Mouse (Mus musculus): ENCODE measurements around the gene Asb18.

The Asb18 gene

DNA sequence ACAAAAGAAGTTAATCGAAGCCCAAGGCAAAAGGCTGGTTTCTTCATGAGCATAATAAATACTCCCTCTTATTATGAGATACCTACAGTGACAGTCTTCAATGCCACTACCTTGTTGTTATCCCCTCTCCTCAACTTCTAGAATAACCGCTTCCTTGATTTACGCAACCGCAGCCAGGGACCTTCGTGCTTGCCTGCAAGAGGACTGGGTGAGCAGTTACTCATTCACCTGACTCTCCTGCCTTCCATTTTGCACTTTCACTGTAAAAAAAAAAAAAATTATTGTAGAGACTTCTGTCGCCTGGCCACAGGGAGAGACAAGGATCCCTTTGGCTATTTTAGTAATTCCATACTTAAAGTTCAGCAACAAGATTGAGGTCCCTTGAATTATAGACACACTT is 81.4 kb downstream of the Asb18 start:
- no peak for DNase-seq (ENCODE audit: low spot score)

DNA sequence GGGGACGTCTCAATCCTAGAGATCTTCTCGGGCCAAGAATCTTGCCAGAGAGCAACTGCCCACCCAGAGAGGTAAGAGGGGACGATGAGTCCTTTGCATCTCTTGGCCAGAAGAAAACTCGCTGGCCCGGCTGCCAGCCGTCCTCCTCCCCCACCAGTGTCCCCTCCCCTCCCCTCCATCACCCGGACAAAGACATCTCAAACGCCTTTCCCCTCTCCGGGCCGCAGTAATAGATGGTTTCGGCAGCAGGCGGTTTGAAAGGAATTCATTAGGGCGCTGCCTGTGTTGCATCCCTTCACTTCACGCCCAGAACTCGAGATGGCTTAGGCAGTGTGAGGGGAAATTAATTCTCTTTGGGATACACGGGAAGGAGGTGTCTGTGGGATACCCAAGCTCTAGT is 81.8 kb downstream of the Asb18 start:
- DNase-seq (ENCODE audit: low spot score), result no peak

DNA sequence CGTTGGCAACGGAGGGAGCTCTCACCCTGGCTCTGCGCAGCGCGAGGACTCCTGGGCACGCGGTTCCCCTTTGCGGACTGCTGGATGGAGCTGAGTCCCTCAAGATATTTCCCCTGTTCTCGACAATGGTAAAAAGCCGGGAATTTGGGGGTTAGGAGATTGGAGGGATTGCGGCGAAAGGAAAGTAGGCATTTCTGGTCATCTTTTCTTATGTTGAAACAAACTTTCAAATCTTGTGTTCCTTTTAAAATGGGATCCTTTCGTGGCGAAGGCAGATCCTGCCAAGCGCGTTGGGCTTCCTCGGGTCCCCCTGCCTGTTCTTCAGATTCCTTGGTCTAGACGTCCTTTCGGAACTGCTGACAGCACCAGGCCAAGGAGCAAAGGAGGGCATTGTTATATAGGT is 82.4 kb downstream of the Asb18 start:
- DNase-seq (ENCODE audit: low spot score), result no peak

DNA sequence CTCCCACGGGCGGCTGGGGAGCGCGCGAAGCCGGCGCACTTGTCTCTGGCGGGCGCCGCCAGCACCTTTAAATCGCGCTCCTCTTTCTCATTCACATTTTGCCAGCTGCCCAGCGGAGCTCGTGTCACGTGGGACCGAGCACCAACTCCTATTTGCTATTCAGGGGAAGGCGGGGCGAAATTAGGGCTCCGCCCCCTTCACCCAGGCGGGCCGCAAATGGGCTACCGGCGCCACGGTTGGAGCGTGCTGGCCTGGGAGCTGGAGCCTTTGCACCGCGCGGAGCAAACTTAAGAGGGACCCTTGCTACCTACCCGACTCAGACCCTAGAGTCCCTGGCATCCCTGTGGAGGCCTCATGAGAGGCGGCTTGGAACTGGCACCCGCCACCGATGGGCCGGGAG is 83.3 kb downstream of the Asb18 start, which contains the start of gene Gbx2:
Gbx2 (minus strand) TSS at position 60 of the 400 bp plus-strand sequence.
- no peak for DNase-seq (ENCODE audit: low spot score)

DNA sequence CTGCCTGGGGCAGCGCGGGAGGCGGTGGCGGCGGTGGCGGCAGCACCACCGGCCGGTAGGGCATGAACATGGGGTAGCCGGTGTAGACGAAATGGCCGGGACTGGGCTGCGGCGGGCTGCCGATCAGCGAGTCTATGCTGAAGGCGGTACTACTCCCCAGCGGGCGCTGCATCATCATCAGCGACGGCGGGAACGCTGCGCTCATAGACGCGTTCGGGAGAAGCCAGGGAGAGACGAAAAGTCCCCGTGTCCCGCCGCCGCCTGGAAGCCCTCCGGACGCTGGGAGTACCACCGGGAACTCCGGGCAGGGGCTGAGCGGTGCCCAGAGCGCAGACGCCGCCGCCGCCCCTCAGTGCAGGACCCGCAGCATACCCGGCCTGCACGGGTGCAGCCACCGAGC is 83.9 kb downstream of the Asb18 start:
- DNase-seq (ENCODE audit: low spot score), result no peak

DNA sequence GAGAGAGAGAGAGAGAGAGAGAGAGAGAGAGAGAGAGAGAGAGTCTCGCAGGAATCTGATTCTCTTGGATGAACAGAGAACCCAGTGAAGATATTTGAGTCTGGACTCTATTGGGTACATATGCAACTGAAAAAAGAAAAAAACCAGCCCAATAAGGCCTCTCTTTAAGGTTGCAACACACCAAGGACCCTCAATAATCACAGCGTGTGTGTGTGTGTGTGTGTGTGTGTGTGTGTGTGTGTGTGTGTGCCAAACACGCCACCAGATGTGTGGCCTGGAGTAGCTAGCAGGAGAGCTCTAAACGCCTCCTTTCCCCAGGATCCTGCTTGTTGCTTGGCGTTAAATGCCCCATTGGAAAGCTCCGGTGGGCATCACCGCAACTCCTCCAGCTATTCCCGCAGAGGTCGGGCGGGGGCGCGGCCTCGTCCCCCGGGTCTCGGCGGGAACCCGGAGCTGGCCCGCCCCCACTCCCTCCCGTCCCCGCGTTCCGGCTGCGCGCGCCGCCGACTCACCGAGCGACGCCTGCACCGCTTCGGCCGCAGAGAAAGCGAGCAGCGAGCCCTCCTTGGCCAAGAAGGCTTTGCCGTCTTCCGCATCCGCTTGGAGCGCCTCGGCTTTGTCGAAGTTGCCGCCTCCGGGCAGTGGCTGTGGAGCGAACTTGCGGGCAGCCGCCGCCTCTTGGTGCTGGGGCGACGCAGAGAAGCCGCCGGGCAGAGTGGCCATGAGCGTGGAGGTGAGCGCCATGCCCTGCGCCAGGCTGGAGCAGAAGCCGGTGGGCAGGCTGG is 84.6 kb downstream of the Asb18 start:
- no peak for DNase-seq (ENCODE audit: low spot score)

DNA sequence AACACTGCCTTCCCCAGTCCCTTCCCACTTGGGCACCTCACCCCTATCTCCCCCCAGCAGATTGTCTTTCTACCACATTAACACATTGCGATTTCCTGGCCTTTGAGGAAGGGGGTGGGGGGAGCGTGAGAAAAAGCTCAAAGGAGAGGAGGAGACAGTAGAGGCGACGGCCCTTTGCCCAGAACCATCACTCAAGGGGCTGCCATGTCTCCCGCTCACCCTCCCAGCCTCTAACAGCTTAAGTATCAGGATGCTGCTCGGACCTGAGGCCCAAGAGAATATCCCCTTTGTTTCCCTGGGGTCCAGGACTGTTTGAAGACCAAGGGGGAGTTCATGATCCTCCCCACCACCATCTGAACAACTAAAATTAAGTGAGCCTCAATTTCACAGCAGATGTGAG is 85.3 kb downstream of the Asb18 start:
- DNase-seq (ENCODE audit: low spot score), result no peak

DNA sequence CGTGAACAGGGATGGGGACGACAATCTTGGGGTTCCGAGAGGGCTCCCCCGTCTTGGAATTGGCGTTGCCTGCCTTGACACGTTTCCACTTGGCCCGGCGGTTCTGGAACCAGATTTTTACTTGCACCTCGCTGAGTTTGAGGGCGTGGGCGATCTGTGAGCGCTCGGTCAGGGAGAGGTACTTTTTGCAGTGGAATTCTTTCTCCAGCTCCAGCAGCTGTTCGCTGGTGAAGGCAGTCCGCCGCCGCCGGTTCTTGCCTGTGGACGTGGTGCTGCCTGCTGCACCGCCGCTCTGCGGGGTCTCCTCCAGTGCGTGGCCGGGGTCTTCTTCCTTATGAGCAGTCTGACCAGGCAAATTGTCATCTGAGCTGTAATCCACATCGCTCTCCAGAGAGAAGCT is 85.8 kb downstream of the Asb18 start:
- no peak for DNase-seq (ENCODE audit: low spot score)

DNA sequence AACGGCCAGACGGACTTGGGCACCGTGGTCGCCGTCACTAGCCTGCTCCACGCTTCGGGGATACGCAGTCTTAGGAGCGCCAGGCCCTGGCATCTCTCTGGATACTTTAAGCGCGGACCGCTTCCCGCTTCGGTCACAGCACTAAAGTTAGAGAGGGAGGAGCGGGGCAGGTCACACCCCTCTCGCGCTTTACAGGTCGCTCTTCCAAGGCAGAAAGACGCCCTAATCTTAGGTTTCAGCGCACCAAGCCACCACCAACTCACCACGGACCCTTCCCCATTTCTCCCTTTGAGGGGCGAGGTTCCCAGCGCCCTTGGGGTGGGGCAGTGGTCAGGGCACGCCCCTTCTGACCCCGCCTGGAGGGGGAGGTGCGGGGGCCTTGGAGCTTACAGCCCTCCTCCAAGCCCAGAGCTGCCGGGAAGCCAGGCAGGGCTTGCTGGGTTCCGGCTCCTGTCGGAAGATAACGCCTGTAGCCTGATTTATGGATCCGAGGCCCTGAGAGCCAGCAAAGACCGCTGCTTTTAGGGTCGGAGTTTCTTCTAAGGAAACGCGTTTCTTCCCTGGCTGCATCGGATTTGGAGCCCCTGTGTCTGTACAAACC is 87.3 kb downstream of the Asb18 start:
- DNase-seq (ENCODE audit: low spot score), result no peak

DNA sequence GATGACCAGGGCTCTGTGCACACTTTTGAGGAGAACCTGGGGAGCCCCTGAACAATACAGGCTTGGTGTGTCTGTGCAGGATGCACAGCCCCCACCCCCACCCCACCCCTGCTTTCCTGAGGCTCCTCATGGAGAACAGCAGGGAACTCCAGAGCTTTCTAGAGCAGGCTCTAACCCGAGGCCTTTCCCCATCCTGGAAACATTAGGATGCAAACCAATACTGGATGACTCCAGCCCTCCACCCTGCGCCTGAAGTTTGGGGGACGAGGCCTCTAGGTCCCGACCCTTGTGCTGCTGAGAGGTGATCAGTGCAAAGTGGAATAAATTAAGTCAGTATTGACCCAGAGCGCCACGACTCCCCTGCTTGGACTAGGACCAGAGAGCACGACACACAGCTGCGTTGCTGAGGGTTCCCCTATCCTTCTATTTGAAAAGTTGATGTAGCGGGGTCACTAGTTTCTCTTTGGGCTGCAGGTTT is 87.8 kb downstream of the Asb18 start:
- no peak for DNase-seq (ENCODE audit: low spot score)

DNA sequence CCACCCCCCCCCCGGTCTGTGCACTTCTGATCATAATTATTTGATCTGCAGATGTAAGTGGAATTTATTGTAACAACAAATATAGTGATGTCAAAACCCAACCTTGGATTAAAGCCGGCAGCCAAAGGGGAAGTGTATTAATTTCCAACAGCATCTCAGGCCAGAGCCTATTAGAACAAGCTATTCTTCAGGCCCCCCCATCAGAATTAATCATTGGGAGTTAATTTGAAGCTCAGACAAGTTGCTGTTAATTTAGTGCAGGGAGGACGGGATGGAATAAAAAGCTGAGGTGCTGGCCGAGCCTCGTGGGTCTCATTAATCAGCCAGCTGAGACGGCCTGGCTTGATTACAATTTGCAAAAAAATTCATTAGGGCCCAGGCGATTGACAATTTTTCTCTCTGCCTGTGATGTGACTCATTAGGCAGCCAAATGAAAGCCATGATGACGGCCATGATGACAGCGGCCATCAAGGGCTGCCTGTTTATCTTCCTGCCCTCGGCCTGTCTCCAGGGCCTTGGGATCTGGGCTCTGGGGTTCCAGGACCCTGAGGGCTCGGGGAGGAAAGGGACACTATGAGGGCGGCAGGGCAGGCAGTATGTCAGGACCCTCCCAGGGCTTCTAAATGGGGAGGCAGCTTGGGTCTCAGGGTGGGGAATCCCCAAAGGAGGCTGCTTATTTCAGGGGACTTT is 88.8 kb downstream of the Asb18 start:
- DNase-seq (ENCODE audit: low spot score), result no peak

DNA sequence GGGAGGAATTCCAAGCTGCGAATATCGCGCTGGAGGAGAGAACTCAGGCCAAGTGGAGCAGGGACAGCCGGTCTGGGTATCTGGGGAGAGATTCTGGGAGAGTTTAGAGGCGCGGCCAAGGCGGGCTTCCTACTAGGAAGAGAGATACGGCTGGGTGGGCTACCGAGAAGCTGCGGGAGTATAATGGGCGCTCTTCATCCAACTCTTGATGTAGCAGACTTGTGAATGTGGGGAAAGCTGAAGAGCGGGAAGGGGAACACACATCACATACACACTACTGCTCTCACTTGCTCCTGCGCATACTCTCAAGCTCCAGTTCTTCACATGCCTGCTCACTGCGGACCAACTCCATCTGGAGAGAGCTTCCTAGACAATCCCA is 90.8 kb downstream of the Asb18 start:
- DNase-seq (ENCODE audit: low spot score), result no peak

DNA sequence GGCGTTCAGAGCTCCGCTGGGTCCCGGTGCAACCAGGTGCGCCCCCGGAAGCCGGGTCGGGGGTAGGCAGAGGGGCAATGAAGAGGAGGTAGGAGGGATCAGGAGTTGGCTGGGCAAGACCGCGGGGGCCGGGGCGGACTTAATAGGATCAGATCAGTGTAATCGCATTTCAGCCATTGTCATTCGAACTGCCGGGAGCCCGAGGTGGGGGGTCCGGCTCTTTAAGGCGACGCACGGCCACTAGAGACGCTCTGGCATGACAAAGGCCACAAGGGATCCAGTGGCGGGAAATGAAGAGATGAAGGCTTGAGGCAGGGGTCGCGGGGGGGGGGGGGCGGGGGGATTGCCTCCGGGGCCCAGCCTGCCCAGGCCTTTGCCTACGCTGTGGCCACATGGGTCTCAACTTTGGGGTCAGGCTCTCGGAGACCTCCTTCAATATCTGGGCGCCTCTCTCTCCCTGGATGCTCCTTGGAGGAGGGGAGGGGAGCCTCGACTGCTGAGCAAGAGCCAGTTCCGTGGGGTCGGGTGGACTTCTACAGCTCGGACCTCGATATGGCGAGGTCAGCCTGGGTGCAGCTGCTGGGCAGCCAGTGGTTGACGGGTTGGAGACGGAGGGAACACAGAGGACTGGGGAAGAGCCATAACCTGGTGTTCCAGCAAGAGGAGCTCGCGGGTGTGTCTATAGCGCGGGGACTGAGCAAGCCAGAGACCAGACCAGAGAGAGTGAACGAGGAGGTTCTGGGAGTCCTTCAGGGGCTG is 91.4 kb downstream of the Asb18 start:
- no peak for DNase-seq (ENCODE audit: low spot score)

DNA sequence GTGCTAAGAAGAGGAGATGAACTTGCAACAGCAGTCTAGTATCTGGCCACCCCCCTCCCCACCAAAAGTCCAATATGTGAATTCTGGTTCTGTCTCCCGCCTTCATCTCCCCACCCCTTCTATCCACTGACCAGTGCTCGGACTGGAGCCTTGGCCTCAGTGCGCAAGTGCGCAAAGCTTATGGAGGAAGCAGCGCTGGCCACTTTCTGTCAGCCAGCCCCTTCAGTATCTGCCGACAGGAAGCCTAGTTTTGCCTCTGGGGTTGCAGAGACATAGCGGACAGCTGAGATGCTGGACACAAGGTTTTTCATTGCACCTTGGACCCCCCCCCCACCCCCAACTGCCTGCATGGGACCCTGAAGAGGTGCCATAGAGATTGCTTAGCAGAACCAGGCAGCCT is 92.2 kb downstream of the Asb18 start:
- DNase-seq (ENCODE audit: low spot score), result no peak

DNA sequence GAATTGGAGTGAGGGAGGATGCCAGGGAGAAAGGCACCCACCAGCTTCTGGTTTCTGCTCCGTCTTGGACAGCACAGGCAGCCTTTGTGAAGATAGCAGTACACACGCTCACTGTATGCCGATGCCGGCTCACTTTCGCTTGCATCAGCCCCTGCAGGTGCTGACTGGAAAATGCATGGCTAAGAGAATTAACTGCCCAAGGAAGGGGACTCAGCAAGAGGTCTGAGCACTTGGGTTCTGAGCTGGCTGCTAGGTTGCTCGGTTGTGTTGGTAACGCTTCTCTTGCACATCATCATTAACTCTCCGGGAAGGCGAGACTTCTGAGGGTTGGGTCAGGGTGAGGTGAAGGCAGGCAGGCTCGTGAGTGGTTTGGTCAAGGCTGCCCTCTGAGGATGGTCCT is 92.7 kb downstream of the Asb18 start:
- DNase-seq (ENCODE audit: low spot score), result no peak

DNA sequence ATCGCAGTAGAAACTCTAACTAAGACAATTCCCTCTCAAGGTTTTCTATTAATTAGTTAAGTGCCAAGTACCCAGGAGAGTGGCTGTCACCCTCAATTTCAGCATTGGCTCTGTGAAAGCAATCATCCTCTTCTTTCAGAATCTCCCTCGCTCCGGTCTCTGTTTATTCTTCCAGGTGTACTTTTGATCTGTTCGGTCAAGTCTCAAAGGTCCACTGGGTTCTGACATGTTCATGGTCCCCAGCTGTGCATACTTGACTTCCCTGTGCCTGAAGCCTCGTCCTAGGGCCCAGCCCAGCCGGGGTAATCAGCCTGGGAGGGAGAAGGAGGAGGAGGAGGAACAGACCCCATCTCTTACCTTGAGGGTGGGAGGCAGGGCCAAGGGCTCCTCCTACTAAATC is 95.3 kb downstream of the Asb18 start:
- DNase-seq (ENCODE audit: low spot score), result no peak

DNA sequence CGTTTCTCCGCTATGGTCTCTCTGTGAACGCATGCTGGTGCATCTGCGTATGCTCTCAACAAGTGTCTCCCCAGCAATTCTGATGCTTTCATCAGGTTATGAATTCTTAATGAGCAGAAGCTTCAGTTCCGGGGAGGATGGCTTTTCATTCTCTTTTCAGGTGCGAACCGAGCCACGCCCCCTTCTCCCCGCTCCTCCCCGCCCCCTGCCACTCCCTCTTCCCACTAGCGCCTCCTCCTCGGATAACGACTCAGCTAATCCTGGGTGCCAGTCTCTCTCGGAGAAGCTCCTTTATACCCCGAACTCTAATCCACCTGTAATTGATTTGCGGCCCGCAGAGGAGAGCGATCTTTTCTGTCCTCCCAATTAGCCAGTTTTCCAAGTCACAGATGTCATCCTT is 96.4 kb downstream of the Asb18 start:
- DNase-seq (ENCODE audit: low spot score), result no peak

DNA sequence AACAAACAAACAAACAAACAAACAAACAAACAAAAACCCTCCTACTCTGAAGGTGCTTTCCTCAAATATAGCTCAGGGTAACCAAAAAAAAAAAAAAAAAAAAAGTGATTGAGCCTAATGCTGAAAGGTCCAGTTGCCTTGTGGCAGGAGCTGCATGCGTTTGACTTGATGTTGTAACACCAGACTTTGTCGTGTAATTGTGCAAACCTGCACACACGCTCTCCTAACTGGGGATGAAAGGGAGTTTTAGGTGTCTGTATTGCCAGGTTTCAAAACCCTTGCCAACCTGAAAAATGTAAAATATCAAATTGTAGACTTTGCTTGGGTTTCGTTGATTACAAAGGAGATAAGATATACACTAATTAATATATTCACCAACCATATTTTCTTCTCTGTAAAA is 100.9 kb downstream of the Asb18 start:
- DNase-seq (ENCODE audit: low spot score), result no peak

DNA sequence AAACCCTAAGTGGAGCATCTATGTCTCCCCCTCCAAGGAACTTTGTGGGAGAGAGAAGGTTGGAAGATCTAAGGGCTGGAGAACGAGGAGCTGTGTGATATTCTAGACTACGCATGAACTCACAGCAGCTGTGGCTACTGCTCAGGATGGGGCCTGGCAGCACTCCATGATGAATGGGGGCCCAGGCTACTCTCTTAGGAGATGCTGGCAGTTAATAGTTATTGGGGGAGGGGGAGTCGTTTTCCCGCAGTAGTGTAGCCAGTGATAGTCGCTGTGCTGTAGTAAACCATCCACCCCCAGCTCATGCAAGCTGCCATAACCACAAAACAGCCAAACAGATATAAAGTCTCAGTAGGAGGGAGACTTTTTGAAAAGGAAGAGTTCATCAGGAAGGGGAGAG is 102.1 kb downstream of the Asb18 start:
- DNase-seq (ENCODE audit: low spot score), result no peak

DNA sequence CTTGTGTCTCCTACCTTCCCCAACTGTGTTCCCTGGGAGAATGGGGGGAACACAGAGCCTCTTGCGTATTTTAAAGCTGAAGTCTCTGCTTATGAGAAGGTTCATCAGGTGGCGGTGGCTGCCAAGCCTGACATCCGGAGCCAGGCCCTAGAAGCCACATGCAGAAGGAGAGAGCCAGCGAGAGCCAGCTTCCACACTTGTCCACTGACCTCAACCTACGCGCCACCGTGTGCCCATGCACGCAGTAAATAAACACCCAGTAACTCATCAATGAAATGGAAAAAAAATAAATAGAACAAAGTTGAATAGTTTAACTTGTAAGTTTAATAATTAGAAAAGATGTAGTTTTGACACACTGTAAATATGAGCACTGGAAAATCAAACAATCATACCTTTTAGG is 104.7 kb downstream of the Asb18 start:
- DNase-seq (ENCODE audit: low spot score), result no peak

DNA sequence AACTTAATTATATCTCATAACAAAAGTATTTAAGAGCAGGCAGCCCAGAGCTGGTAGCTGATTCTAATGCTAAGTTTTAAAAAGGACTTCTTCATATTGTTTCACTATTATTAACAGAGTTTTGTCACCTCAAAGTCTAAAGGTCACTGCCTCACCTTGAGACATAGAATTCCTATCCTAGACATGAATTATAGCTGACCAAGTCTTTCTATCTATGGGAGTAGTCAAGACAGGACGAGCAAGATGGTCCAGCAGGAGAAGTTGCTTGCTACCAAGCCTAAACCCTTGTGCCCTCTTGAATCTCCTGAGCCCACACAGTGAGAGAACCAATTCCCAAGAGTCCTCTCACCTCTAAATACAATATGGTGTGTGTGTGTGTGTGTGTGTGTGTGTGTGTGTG is 111.8 kb downstream of the Asb18 start:
- DNase-seq (ENCODE audit: low spot score), result no peak

DNA sequence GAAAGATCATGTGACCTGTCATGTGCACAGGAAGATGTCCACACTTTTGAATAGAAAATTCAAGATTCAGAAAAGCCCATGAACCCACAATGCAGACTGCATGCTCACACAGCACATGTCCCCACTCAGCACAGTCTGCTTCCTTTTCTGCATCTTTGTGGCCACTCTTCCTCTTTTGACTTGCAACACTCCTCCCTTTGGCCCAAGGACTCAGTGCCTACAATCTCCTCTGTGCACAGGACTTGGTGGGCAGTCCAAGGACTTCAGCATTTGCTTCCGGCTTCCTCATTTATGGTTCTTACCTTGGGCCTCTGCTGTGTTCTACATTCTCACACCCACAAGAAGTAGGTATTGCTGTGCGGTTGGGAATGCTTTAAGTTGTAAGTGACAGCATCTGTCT is 112.2 kb downstream of the Asb18 start:
- DNase-seq (ENCODE audit: low spot score), result no peak

DNA sequence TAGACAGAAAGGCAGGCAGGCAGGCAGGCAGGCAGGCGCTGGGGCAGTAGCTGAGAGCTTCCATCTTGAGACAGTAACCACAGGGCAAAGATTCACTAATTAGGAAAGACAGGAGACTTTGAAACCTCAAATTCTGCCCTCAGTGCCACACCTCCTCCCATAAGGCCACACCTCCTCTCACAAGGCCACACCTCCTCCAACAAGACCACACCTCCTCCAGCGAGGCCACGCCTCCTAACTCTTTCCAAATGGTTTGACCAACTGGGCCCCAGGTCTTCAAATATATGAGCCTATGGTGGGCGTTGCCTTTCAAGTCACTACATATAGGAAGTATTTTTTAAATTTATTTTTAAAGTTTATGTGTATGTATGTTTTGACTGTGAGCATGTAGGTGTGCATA is 113.1 kb downstream of the Asb18 start:
- no peak for DNase-seq (ENCODE audit: low spot score)
